Mouse (Mus musculus) kidney, adult 2 months (tissue): ENCODE results near the gene Fndc8. TPM values are rescaled to one million over a fixed set of nuclear protein-coding genes. Genes with fewer than 3 reads are reported as not detected.

Experiments
- DNase-seq: peaks from one replicate; pipeline ENCODE4 v3.0.0; 2021
- H3K27ac ChIP-seq: fragments of 200-500 bp; 2 replicates; pipeline ENCODE4 v1.5.1; 2012; ENCODE audit warnings: low read depth, low read length, control low read depth, inconsistent platforms; ENCODE audit not compliant: insufficient read depth
- H3K27me3 ChIP-seq: fragments of 200-500 bp; replicated peaks from 2 replicates; pipeline ENCODE4 v1.6.1; 2012; ENCODE audit warnings: mild to moderate bottlenecking, moderate library complexity, low read length, inconsistent platforms; ENCODE audit not compliant: control insufficient read depth, insufficient read depth
- H3K36me3 ChIP-seq: fragments of 200-500 bp; 2 replicates; pipeline ENCODE4 v1.6.1; 2012; ENCODE audit warnings: mild to moderate bottlenecking, moderate library complexity, low read length, inconsistent platforms; ENCODE audit not compliant: control insufficient read depth, insufficient read depth
- H3K4me1 ChIP-seq: fragments of 200-500 bp; 2 replicates; pipeline ENCODE4 v1.6.1; 2011; ENCODE audit warnings: low read length; ENCODE audit not compliant: control insufficient read depth, insufficient read depth
- H3K4me3 ChIP-seq: fragments of 200-500 bp; 2 replicates; pipeline ENCODE4 v1.5.1; 2011; ENCODE audit warnings: mild to moderate bottlenecking, low read depth, low read length, control low read depth; ENCODE audit not compliant: insufficient read depth
- CTCF ChIP-seq: fragments of 200-500 bp; conservative IDR thresholded peaks from 2 replicates; pipeline ENCODE4 v1.5.1; 2011; ENCODE audit warnings: low read depth, mild to moderate bottlenecking, control low read depth, low read length, moderate library complexity, mixed read lengths; ENCODE audit not compliant: insufficient read depth, insufficient read length
- POLR2A ChIP-seq: fragments of 200-500 bp; IDR thresholded peaks from one replicate; pipeline ENCODE4 v1.6.1; 2011; ENCODE audit warnings: low read depth, low read length, control low read depth
- WGBS: fragments of 180-500 bp; shearing (Covaris S2); methylation state at CpG from one replicate; pipeline ENCODE4 v1.1.7; 2018; 5-methylcytosine and 5-hydroxymethylcytosine counted together
- polyA plus RNA-seq: library from polyadenylated mRNA; depleted of rRNA; stranded (reverse); fragments of >200 nt; gene quantifications from 2 replicates; pipeline ENCODE4 v1.2.3, GENCODE M21; 2012; rRNA removed

The Fndc8 gene
- 0.13 and 0.19 TPM in 2 replicates for polyA plus RNA-seq

GRCm38 (mm10) chr11:82891936-82892335 lies at the start of gene Fndc8:
Fndc8 (plus strand) TSS chr11:82892124.
- TF ChIP-seq POLR2A (no peak), CTCF (no peak)
- DNase-seq: no peak
- Histone ChIP-seq H3K36me3 (no peaks in the 10 kb centered on the region), H3K4me1 (peaks cover 8% of the 10 kb centered on the region; the same call in 1 of the 2 replicates), H3K27ac (no peak within 1 kb of the TSS), H3K27me3 (no peaks in the 10 kb centered on the region), H3K4me3 (no peak within 1 kb of the TSS)
- 46% methylated on average over 7 of the region's 7 CpGs for WGBS

- H3K4me1 ChIP-seq: peaks cover 21% of the 10 kb centered on the region; the same call in 1 of the 2 replicates
- no peak for DNase-seq
- WGBS: 55% methylated on average over 11 of the region's 11 CpGs
- no peak overlapping the region for H3K27ac ChIP-seq
- H3K27me3 ChIP-seq: no peaks in the 10 kb centered on the region
- H3K36me3 ChIP-seq: no peaks in the 10 kb centered on the region
- H3K4me3 ChIP-seq: no peak overlapping the region
- TF ChIP-seq POLR2A (no peak), CTCF (no peak)
Observed at GRCm38 (mm10) chr11:82844771-82845414, 47.0 kb upstream of the Fndc8 start.

- Histone ChIP-seq H3K36me3 (no peaks in the 10 kb centered on the region), H3K27me3 (no peaks in the 10 kb centered on the region), H3K27ac (peak overlapping the region; percentile 46; the same call in 1 of the 2 replicates), H3K4me1 (peaks cover 26% of the 10 kb centered on the region; the same call in 1 of the 2 replicates), H3K4me3 (no peak overlapping the region)
- WGBS: 35% methylated on average over 16 of the region's 16 CpGs
- TF ChIP-seq CTCF (peak; percentile 39), POLR2A (no peak)
- DNase-seq: peak; percentile 60
Observed at GRCm38 (mm10) chr11:82845415-82846078, 46.4 kb upstream of the Fndc8 start.

- WGBS: 61% methylated on average over 4 of the region's 4 CpGs
- no peak for DNase-seq
- H3K27me3 ChIP-seq: no peaks in the 10 kb centered on the region
- H3K4me1 ChIP-seq: peaks cover 26% of the 10 kb centered on the region; the same call in 1 of the 2 replicates
- no peak overlapping the region for H3K4me3 ChIP-seq
- H3K27ac ChIP-seq: peak overlapping the region; percentile 46; the same call in 1 of the 2 replicates
- no peaks in the 10 kb centered on the region for H3K36me3 ChIP-seq
- TF ChIP-seq POLR2A (no peak), CTCF (no peak)
Observed at GRCm38 (mm10) chr11:82846079-82846436, 45.9 kb upstream of the Fndc8 start.

GRCm38 (mm10) chr11:82846938-82847337 lies 45.0 kb upstream of the Fndc8 start:
- peak overlapping the region; percentile 81 for H3K27ac ChIP-seq
- no peak for DNase-seq
- no peak overlapping the region for H3K4me3 ChIP-seq
- no peak for TF ChIP-seq CTCF
- TF ChIP-seq POLR2A: no peak
- no peaks in the 10 kb centered on the region for H3K36me3 ChIP-seq
- no peaks in the 10 kb centered on the region for H3K27me3 ChIP-seq
- 50% methylated on average over 3 of the region's 3 CpGs for WGBS
- H3K4me1 ChIP-seq: peaks cover 31% of the 10 kb centered on the region

GRCm38 (mm10) chr11:82847571-82848000 lies 44.3 kb upstream of the Fndc8 start:
- no peaks in the 10 kb centered on the region for H3K27me3 ChIP-seq
- no peak overlapping the region for H3K4me3 ChIP-seq
- no peak for TF ChIP-seq CTCF
- TF ChIP-seq POLR2A: no peak
- H3K4me1 ChIP-seq: peaks cover 32% of the 10 kb centered on the region
- no peaks in the 10 kb centered on the region for H3K36me3 ChIP-seq
- peak overlapping the region; percentile 81 for H3K27ac ChIP-seq
- 38% methylated on average over 6 of the region's 6 CpGs for WGBS
- peak; percentile 49 for DNase-seq

GRCm38 (mm10) chr11:82850259-82850658 lies 41.7 kb upstream of the Fndc8 start:
- TF ChIP-seq POLR2A (no peak), CTCF (no peak)
- H3K4me3 ChIP-seq: no peak overlapping the region
- peaks cover 46% of the 10 kb centered on the region for H3K4me1 ChIP-seq
- H3K27ac ChIP-seq: no peak overlapping the region
- no peaks in the 10 kb centered on the region for H3K36me3 ChIP-seq
- DNase-seq: peak; percentile 57
- 40% methylated on average over 5 of the region's 5 CpGs for WGBS
- H3K27me3 ChIP-seq: no peaks in the 10 kb centered on the region
